Mouse (Mus musculus) midbrain, embryonic 14.5 days (tissue): ENCODE results near the gene 2310030G06Rik. TPM values are rescaled to one million over a fixed set of nuclear protein-coding genes. Genes with fewer than 3 reads are reported as not detected.

ENCODE experiments used
- polyA plus RNA-seq: library from polyadenylated mRNA; unstranded; fragments of >200 nt; fragmentation: Nextera tagmentation; extraction: Ambion mirVana; gene quantifications from 2 replicates; pipeline ENCODE4 v1.2.1, GENCODE M21; 2014

The 2310030G06Rik gene
- polyA plus RNA-seq, 1 experiment from 2014 or later = 0.89 TPM

Other genes starting within 250 kb of the 2310030G06Rik start
- gene Pts, start 217.8 kb downstream of the 2310030G06Rik start, polyA plus RNA-seq = 118 and 122 TPM in 2 replicates
- gene Il18, start 191.7 kb downstream of the 2310030G06Rik start, polyA plus RNA-seq = 21.7 and 23.1 TPM in 2 replicates
- gene Bco2, start 191.4 kb downstream of the 2310030G06Rik start, polyA plus RNA-seq = 0.20 and 0.23 TPM in 2 replicates
- 0.22 and 0.33 TPM in 2 replicates for gene Tex12, start 185.2 kb downstream of the 2310030G06Rik start, polyA plus RNA-seq
- gene Sdhd, start 142.7 kb downstream of the 2310030G06Rik start, polyA plus RNA-seq = 234 and 235 TPM in 2 replicates
- 396 and 508 TPM in 2 replicates for gene Timm8b, start 142.6 kb downstream of the 2310030G06Rik start, polyA plus RNA-seq
- gene Pih1d2, start 129.2 kb downstream of the 2310030G06Rik start, polyA plus RNA-seq = 2.9 and 4.9 TPM in 2 replicates
- 24.2 and 25.6 TPM in 2 replicates for gene Nkapd1, start 129.1 kb downstream of the 2310030G06Rik start, polyA plus RNA-seq
- gene Dlat, start 86.8 kb downstream of the 2310030G06Rik start, polyA plus RNA-seq = 48.6 and 54.9 TPM in 2 replicates
- gene Dixdc1, start 7.0 kb downstream of the 2310030G06Rik start, polyA plus RNA-seq = 31.5 and 35.1 TPM in 2 replicates
- gene Cryab, start 4.8 kb upstream of the 2310030G06Rik start, polyA plus RNA-seq = 2.5 and 3.7 TPM in 2 replicates
- 1.5 TPM in 1 of 2 replicates, not detected in the other for gene Hspb2, start 5.8 kb upstream of the 2310030G06Rik start, polyA plus RNA-seq
- gene Fdxacb1, start 21.7 kb upstream of the 2310030G06Rik start, polyA plus RNA-seq = 12.5 and 14.3 TPM in 2 replicates
- 57.7 and 60.3 TPM in 2 replicates for gene Alg9, start 28.5 kb upstream of the 2310030G06Rik start, polyA plus RNA-seq
- 56.2 and 59.7 TPM in 2 replicates for gene 1110032A03Rik, start 29.0 kb upstream of the 2310030G06Rik start, polyA plus RNA-seq
- 31.3 and 47.8 TPM in 2 replicates for gene Ppp2r1b, start 98.8 kb upstream of the 2310030G06Rik start, polyA plus RNA-seq